Mouse (Mus musculus) CH12F3 (cell line): ENCODE data around the gene Npb.
"Not testable (repeated sequence)": the region's sequence is repeated elsewhere in the genome, so short reads cannot be mapped to it uniquely, and the experiment has no call there.

Experiments used
- in situ Hi-C: fragments of 300-500 bp; cut with MboI; formaldehyde crosslinking; loops from 2 replicates; pipeline ENCODE4 v1.14.3; 2020; ENCODE audit warnings: low sequenced_read_pairs

Npb gene

DNA sequence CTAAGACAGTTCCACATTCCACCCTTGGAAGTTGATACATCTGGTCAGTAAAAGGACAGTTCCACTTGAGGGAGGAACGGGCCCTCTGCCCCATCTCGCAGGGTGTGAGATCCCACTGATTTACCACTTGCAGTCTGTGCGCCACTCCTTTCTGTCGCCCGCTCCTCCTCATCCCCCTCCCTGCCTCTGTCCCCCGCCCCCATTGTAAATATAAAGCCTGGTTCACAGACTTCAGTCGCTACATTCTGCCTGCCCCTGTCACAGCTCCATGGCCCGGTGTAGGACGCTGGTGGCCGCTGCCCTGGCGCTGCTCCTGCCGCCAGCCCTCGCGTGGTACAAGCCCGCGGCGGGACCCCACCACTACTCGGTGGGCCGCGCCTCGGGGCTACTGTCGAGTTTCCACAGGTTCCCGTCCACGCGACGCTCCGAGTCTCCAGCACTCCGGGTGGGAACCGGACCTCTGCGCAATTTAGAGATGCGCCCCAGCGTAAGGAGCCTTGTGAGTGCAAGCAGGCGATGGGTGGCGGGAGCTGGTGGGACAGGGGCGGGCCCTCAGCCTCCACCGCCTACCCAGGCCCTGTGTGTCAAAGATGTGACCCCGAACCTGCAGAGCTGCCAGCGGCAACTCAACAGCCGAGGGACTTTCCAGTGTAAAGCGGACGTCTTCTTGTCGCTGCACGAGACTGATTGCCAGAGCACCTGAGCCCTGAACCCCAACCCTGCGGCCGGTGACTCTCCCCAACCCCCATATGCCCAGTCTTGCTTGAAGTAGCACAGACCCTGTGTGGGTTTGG is at the start of gene Npb:
Npb (plus strand) TSS at position 237 of the 794 bp plus-strand sequence.
- in situ Hi-C loops = no loop called here

- in situ Hi-C loops = not testable (repeated sequence)
Observed at GRCm38 (mm10) chr11:120558843-120559242, 49.4 kb upstream of the Npb start.

GRCm38 (mm10) chr11:120560952-120561728 is 47.1 kb upstream of the Npb start:
- in situ Hi-C loops = no loop called here

DNA sequence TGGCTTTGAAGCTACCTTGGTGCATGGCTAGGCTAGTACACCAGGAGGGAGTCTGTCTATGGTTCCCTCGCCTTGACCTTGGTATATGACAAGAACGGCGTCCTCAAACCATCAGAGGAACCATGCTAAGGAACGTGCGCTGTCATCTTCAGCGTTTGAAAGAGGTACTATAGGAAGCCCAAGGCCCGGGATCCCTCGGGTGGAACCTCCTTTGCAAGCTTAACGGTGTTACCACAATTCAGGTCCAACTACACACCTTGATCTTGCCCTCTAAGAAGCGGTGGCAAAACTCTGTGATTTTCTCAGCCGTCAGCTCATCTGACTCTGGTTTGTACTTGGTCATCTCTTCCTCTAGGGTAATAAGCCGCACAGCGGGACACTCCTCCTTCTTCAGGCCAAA is 45.3 kb upstream of the Npb start:
- in situ Hi-C loops = no loop called here

DNA sequence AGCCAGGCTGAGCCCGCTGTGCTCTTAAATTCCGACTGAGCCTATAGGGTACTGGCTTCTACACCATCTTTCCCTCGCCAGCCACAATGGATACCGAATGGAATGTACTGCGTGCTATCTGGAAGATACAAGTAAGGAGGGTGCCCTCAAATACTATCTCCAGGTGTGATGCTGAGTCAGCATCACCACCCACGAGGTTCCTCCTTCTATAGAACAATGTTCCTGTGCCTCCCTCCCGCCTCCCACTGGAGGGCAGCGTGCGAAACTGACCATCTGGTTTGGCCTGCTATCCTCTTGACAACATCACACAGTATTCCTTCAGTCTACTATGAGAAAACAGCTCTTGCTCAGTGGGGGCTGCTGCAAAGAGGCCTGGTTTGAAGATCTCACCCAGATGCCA is 43.2 kb upstream of the Npb start:
- in situ Hi-C loops = no loop called here

DNA sequence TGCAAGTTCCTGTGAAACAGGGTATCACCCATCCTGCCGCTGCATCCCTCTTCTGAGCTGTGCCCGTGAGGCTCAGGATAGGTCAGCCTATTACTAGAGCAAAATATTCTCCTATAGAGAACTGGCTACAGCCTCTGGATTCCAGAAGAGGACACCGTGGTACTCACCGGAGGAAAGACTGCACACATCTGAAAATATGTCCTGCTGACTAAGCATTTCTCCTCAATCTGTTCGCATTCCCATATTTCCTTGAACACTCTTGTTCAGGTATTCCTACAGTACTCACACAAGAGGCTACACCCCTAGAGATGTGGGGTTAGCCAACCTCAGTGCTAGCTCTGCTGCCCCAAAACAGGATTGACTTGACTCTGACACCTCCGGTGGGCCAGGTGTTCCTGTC is 40.0 kb upstream of the Npb start:
- in situ Hi-C loops = no loop called here

DNA sequence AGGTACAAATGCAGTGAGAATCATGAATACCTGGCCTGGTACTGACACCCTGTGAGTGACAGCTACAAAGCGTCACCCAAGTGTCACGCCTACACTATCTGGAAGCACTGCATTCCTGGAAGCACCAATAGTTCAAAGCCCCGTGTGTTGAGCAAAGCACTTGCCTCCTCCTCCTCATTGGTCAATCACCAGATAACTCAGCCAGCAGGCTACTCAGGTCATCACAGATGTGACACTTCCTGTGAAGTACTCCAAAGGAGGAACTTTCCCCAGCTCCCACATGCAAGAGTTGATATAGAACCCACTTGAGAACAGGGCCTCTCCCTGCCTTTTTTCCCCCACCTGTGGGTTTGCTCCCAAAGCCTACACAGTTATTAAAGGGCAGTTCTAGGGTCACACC is 37.2 kb upstream of the Npb start:
- in situ Hi-C loops = no loop called here

DNA sequence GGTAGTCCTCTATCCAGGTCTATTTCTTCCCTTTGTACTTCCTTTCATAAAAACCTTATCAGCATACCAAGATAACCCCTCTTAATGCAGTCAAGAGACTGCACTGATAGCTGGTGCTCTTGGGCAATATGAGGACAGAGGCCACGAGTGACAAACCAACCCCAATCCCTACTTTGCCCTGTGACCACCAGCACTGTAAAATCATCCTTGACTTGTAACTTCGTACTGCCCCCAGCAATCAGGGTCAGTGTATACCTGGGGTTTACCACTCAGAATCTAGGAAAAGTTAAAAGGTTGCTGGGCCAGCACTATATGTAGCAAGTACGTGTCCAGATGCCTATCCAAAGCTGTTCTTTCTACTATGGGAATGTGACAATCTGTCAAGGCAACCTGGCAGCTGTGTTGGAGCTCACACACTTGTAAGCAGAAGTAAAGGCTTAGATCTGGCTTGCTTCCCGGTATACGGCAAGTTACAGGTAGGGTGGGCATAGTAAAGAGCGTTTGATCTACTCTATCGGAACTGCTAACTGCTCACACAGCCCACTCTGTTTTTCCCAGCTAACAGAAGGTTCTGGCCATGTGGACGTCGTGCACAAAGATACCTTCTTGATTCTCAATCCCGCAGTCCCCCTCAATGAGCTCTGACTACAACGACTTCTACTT is 36.4 kb upstream of the Npb start:
- in situ Hi-C loops = no loop called here

GRCm38 (mm10) chr11:120572417-120572751 is 35.9 kb upstream of the Npb start:
- in situ Hi-C loops = no loop called here

GRCm38 (mm10) chr11:120572752-120573584 is 35.3 kb upstream of the Npb start, which contains the start of gene P4hb:
Gene P4hb, minus strand, starts transcription at chr11:120573253.
- in situ Hi-C loops = no loop called here

- in situ Hi-C loops = no loop called here
Observed at GRCm38 (mm10) chr11:120573585-120574277, 34.5 kb upstream of the Npb start.

DNA sequence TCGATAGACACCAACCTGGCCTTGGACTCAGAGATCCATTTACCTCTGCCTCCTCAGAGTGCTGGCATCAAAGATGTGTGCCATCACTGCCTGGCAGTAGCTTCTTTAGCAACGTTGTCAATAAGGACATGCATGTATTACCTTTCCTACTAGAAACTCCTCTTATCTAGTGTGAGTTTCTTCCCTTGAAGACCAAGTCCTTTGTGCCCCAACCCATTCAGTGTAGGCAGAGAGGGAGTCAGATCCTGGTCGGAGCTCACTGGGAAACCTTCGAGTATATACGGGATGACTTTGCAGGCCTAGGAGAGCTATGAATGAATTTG is 34.0 kb upstream of the Npb start:
- in situ Hi-C loops = no loop called here

DNA sequence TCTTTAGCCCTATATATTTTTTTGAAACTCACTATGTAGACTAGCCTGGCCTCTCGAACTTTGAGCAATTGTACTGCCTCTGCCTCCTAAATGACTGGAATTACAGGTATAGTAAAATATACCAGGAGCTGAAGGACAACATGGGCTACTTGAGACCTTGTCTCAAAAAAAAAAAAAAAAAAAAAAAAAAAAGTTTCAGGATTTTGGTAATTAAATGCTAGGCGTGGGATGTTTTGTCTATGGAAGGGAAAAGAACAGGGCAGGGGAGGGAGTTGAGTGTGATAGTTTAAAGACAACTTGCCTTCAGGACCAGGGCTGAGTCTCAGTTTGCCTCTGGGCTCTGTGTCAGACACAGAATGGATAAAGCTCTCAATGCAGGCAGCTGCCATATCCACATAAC is 33.2 kb upstream of the Npb start:
- in situ Hi-C loops = no loop called here

GRCm38 (mm10) chr11:120575940-120576339 is 32.3 kb upstream of the Npb start:
- in situ Hi-C loops = no loop called here

- in situ Hi-C loops = no loop called here
Observed at GRCm38 (mm10) chr11:120576365-120576981, 31.8 kb upstream of the Npb start.

DNA sequence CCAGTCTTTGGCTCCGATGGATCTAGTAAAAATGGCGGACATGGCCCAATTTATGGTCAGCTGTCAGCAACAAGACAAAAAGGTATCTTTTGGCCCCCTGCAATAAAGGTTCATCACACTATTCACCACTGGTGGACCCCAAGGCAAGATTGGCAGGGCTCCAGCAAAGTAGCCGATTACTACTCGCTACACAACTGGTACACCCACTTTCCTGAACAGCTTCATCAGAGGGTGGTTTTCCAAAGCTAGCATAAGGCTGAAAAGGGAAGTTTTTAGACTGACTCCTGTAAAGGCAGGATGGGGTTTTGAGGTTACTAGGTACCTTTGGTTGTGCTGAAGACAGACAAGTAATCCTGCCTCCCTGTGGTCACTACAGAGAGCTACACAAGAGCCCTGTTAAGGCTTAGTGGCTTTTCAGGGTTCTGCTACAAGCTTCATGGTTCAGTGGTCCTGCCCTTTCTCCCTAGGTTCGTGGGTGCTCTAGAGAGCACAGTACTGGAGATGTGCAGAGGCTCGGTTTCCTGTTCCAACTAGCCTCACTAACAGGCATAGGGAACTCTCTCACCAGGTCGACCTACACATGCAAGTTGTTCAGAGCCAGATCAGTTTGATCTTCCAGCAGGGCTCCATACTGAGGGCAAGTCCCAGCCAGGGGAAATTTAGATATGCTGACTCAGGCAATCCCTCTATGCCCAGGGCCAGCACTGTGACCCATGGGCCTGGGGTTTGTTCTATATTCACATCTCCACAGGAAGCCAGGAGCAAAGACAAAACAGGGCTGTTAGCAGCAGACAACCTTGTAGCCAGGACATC is 30.9 kb upstream of the Npb start:
- in situ Hi-C loops = no loop called here

DNA sequence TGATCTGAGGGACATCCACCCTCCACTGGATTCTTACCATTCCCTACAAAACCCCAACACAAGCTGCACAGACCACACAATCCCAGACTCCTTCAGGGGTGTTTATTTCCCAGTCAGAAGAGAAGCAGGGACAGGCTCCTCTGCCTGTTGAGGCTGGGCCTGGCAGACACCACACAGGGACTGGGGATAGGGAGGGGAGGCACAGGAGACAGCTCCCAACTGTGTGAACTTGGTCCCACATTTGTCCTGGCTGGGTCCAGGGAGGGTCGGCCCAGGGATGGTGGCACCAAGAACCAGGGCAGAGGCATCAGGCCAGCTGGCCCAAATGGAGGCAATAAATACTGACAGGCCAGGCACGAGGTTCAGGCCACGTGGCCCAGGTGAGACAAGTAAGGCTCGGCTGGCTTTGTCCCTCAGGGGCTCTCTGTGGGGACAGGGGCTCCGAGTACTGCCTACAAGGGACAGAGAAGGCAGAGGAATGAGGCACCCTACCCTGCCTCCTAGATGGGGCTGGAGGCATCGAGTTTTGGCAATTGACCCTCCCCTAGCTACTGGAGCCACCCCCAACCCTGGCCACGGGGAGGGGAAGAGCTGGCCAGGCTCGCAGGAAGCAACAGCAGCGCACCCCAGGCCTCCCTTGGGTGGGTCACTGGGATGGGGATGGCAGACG is 30.1 kb upstream of the Npb start:
- in situ Hi-C loops = no loop called here

- in situ Hi-C loops = no loop called here
Observed at GRCm38 (mm10) chr11:120578694-120579243, 29.5 kb upstream of the Npb start.
